Mouse (Mus musculus): ENCODE measurements around the gene Ccdc134. TPM values are rescaled to one million over a fixed set of nuclear protein-coding genes. Genes with fewer than 3 reads are reported as not detected.

The Ccdc134 gene
- polyA plus RNA-seq, 1 experiment, result 3.6 TPM

GRCm38 (mm10) chr15:82175091-82175490 is 47.4 kb downstream of the Ccdc134 start:
- Histone ChIP-seq H3K4me3 (ENCODE audit: insufficient read depth, low read depth, low read length) (no peak overlapping the region), H3K4me1 (ENCODE audit: control insufficient read depth, insufficient read depth, insufficient read length, low read length) (no peaks in the 10 kb centered on the region), H3K27ac (replicated peaks; ENCODE audit: low read depth, low read length) (no peak overlapping the region)

GRCm38 (mm10) chr15:82177743-82178290 is 50.1 kb downstream of the Ccdc134 start:
- Histone ChIP-seq H3K4me1 (ENCODE audit: control insufficient read depth, insufficient read depth, insufficient read length, low read length) (no peaks in the 10 kb centered on the region), H3K4me3 (ENCODE audit: insufficient read depth, low read depth, low read length) (no peak overlapping the region), H3K27ac (replicated peaks; ENCODE audit: low read depth, low read length) (no peak overlapping the region)

- no peaks in the 10 kb centered on the region for H3K4me1 ChIP-seq (ENCODE audit: control insufficient read depth, insufficient read depth, insufficient read length, low read length)
- no peak overlapping the region for H3K4me3 ChIP-seq (ENCODE audit: insufficient read depth, low read depth, low read length)
- no peak overlapping the region for H3K27ac ChIP-seq (replicated peaks; ENCODE audit: low read depth, low read length)
Measured at GRCm38 (mm10) chr15:82181131-82181530, 53.4 kb downstream of the Ccdc134 start.

- no peaks in the 10 kb centered on the region for H3K4me1 ChIP-seq (ENCODE audit: control insufficient read depth, insufficient read depth, insufficient read length, low read length)
- H3K27ac ChIP-seq (replicated peaks; ENCODE audit: low read depth, low read length), result no peak overlapping the region
- no peak overlapping the region for H3K4me3 ChIP-seq (ENCODE audit: insufficient read depth, low read depth, low read length)
Measured at GRCm38 (mm10) chr15:82182311-82182710, 54.6 kb downstream of the Ccdc134 start.

- H3K27ac ChIP-seq (replicated peaks; ENCODE audit: low read depth, low read length), result no peak overlapping the region
Measured at GRCm38 (mm10) chr15:82183596-82183995, 55.9 kb downstream of the Ccdc134 start.

GRCm38 (mm10) chr15:82184183-82184582 is 56.5 kb downstream of the Ccdc134 start:
- Histone ChIP-seq H3K4me1 (ENCODE audit: control insufficient read depth, insufficient read depth, insufficient read length, low read length) (no peaks in the 10 kb centered on the region), H3K4me3 (ENCODE audit: insufficient read depth, low read depth, low read length) (no peak overlapping the region), H3K27ac (replicated peaks; ENCODE audit: low read depth, low read length) (no peak overlapping the region)

More at GRCm38 (mm10) chr15:82183596-82183995, 55.9 kb downstream of the Ccdc134 start:
- Histone ChIP-seq H3K4me1 (ENCODE audit: control insufficient read depth, insufficient read depth, insufficient read length, low read length) (no peaks in the 10 kb centered on the region), H3K4me3 (ENCODE audit: insufficient read depth, low read depth, low read length) (no peak overlapping the region)

GRCm38 (mm10) chr15:82184656-82185055 is 56.9 kb downstream of the Ccdc134 start:
- Histone ChIP-seq H3K4me1 (ENCODE audit: control insufficient read depth, insufficient read depth, insufficient read length, low read length) (no peaks in the 10 kb centered on the region), H3K4me3 (ENCODE audit: insufficient read depth, low read depth, low read length) (no peak overlapping the region), H3K27ac (replicated peaks; ENCODE audit: low read depth, low read length) (no peak overlapping the region)

- Histone ChIP-seq H3K27ac (replicated peaks; ENCODE audit: low read depth, low read length) (no peak overlapping the region), H3K4me1 (ENCODE audit: control insufficient read depth, insufficient read depth, insufficient read length, low read length) (no peaks in the 10 kb centered on the region)
Measured at GRCm38 (mm10) chr15:82185062-82185783, 57.5 kb downstream of the Ccdc134 start.

GRCm38 (mm10) chr15:82186131-82186530 is 58.4 kb downstream of the Ccdc134 start:
- Histone ChIP-seq H3K4me3 (ENCODE audit: insufficient read depth, low read depth, low read length) (no peak overlapping the region), H3K27ac (replicated peaks; ENCODE audit: low read depth, low read length) (no peak overlapping the region)

More at GRCm38 (mm10) chr15:82185062-82185783, 57.5 kb downstream of the Ccdc134 start:
- no peak overlapping the region for H3K4me3 ChIP-seq (ENCODE audit: insufficient read depth, low read depth, low read length)

GRCm38 (mm10) chr15:82186931-82187330 is 59.2 kb downstream of the Ccdc134 start:
- Histone ChIP-seq H3K27ac (replicated peaks; ENCODE audit: low read depth, low read length) (no peak overlapping the region), H3K4me1 (ENCODE audit: control insufficient read depth, insufficient read depth, insufficient read length, low read length) (no peaks in the 10 kb centered on the region), H3K4me3 (ENCODE audit: insufficient read depth, low read depth, low read length) (no peak overlapping the region)

More at GRCm38 (mm10) chr15:82186131-82186530, 58.4 kb downstream of the Ccdc134 start:
- no peaks in the 10 kb centered on the region for H3K4me1 ChIP-seq (ENCODE audit: control insufficient read depth, insufficient read depth, insufficient read length, low read length)

GRCm38 (mm10) chr15:82187401-82187800 is 59.7 kb downstream of the Ccdc134 start:
- H3K4me3 ChIP-seq (ENCODE audit: insufficient read depth, low read depth, low read length), result no peak overlapping the region
- H3K4me1 ChIP-seq (ENCODE audit: control insufficient read depth, insufficient read depth, insufficient read length, low read length), result no peaks in the 10 kb centered on the region
- no peak overlapping the region for H3K27ac ChIP-seq (replicated peaks; ENCODE audit: low read depth, low read length)

- Histone ChIP-seq H3K4me1 (ENCODE audit: control insufficient read depth, insufficient read depth, insufficient read length, low read length) (no peaks in the 10 kb centered on the region), H3K4me3 (ENCODE audit: insufficient read depth, low read depth, low read length) (no peak overlapping the region), H3K27ac (replicated peaks; ENCODE audit: low read depth, low read length) (no peak overlapping the region)
Measured at GRCm38 (mm10) chr15:82187924-82188323, 60.2 kb downstream of the Ccdc134 start.

GRCm38 (mm10) chr15:82188481-82189240 is 60.9 kb downstream of the Ccdc134 start:
- H3K27ac ChIP-seq (replicated peaks; ENCODE audit: low read depth, low read length), result no peak overlapping the region
- H3K4me3 ChIP-seq (ENCODE audit: insufficient read depth, low read depth, low read length), result no peak overlapping the region
- no peaks in the 10 kb centered on the region for H3K4me1 ChIP-seq (ENCODE audit: control insufficient read depth, insufficient read depth, insufficient read length, low read length)

Data from brown adipose tissue, adult 24 weeks (tissue).